Mouse (Mus musculus) hindbrain, embryonic 13.5 days (tissue): ENCODE results near the gene Zfyve27. TPM values are rescaled to one million over a fixed set of nuclear protein-coding genes. Genes with fewer than 3 reads are reported as not detected.

Experiments used
- ATAC-seq: fragments of 200-750 bp; cut with Nextera tagmentation; 2 replicates; pipeline ENCODE4 v1.8.0; 2017; ENCODE audit warnings: moderate TSS enrichment; ENCODE audit not compliant: low FRiP score
- H3K27ac ChIP-seq: fragments of 300-500 bp; sonication (generic); 2 replicates; pipeline ENCODE4 v1.5.1; 2015; ENCODE audit warnings: inconsistent platforms, mild to moderate bottlenecking, moderate library complexity
- H3K27me3 ChIP-seq: fragments of 300-500 bp; sonication (generic); 2 replicates; pipeline ENCODE4 v1.6.1; 2015; ENCODE audit warnings: mild to moderate bottlenecking, inconsistent platforms
- H3K36me3 ChIP-seq: fragments of 300-500 bp; sonication (generic); 2 replicates; pipeline ENCODE4 v1.6.1; 2015; ENCODE audit warnings: mild to moderate bottlenecking, inconsistent platforms
- H3K4me1 ChIP-seq: fragments of 300-500 bp; sonication (generic); replicated peaks from 2 replicates; pipeline ENCODE4 v1.6.1; 2015; ENCODE audit warnings: inconsistent platforms
- H3K4me2 ChIP-seq: fragments of 300-500 bp; sonication (generic); 2 replicates; pipeline ENCODE4 v1.6.1; 2015; ENCODE audit warnings: inconsistent platforms, mild to moderate bottlenecking, moderate library complexity
- H3K4me3 ChIP-seq: fragments of 300-500 bp; sonication (generic); 2 replicates; pipeline ENCODE4 v1.5.1; 2015; ENCODE audit warnings: mild to moderate bottlenecking, inconsistent platforms
- H3K9ac ChIP-seq: fragments of 300-500 bp; sonication (generic); 2 replicates; pipeline ENCODE4 v1.6.1; 2015; ENCODE audit warnings: mild to moderate bottlenecking, inconsistent platforms
- H3K9me3 ChIP-seq: fragments of 300-500 bp; sonication (generic); 2 replicates; pipeline ENCODE4 v1.6.1; 2016; ENCODE audit warnings: inconsistent platforms
- WGBS: fragments of 180-500 bp; shearing (Covaris S2); methylation state at CpG from one replicate; pipeline ENCODE4 v1.1.7; 2015; 5-methylcytosine and 5-hydroxymethylcytosine counted together
- polyA plus RNA-seq: library from polyadenylated mRNA; unstranded; fragments of >200 nt; fragmentation: Nextera tagmentation; extraction: Ambion mirVana; gene quantifications from 2 replicates; pipeline ENCODE4 v1.2.1, GENCODE M21; 2015

The Zfyve27 gene
- polyA plus RNA-seq, 1 experiment from 2014 or later, result 55.3 TPM

GRCm38 (mm10) chr19:42145210-42145609 is 18.5 kb upstream of the Zfyve27 start:
- ATAC-seq, result no peak
- Histone ChIP-seq H3K36me3 (no peaks in the 10 kb centered on the region), H3K4me2 (no peak overlapping the region), H3K9me3 (no peaks in the 10 kb centered on the region), H3K27ac (no peak overlapping the region), H3K4me3 (no peak overlapping the region), H3K4me1 (peaks cover 24% of the 10 kb centered on the region), H3K27me3 (peaks cover 46% of the 10 kb centered on the region), H3K9ac (no peak overlapping the region)
- 71% methylated on average over 4 of the region's 4 CpGs for WGBS

GRCm38 (mm10) chr19:42145731-42146130 is 18.0 kb upstream of the Zfyve27 start:
- no peak overlapping the region for H3K27ac ChIP-seq
- no peaks in the 10 kb centered on the region for H3K36me3 ChIP-seq
- H3K4me3 ChIP-seq, result no peak overlapping the region
- H3K9ac ChIP-seq, result no peak overlapping the region
- no peaks in the 10 kb centered on the region for H3K9me3 ChIP-seq
- no peak overlapping the region for H3K4me2 ChIP-seq
- no peak for ATAC-seq
- peaks cover 46% of the 10 kb centered on the region for H3K27me3 ChIP-seq
- 98% methylated on average over 2 of the region's 2 CpGs for WGBS
- H3K4me1 ChIP-seq, result peaks cover 24% of the 10 kb centered on the region

GRCm38 (mm10) chr19:42146276-42147010 is 17.3 kb upstream of the Zfyve27 start:
- no peak for ATAC-seq
- Histone ChIP-seq H3K27ac (no peak overlapping the region), H3K27me3 (peaks cover 46% of the 10 kb centered on the region), H3K4me2 (peak overlapping the region; percentile 78; the same call in 1 of the 2 replicates), H3K4me3 (peak overlapping the region; percentile 65; the same call in 1 of the 2 replicates), H3K9ac (peak overlapping the region; percentile 79; the same call in 1 of the 2 replicates), H3K9me3 (no peaks in the 10 kb centered on the region), H3K36me3 (no peaks in the 10 kb centered on the region), H3K4me1 (peaks cover 24% of the 10 kb centered on the region)
- WGBS, result 93% methylated on average over 9 of the region's 9 CpGs

GRCm38 (mm10) chr19:42147170-42147768 is 16.5 kb upstream of the Zfyve27 start, which contains the start of gene Marveld1:
TSS of gene Marveld1 (plus strand) at chr19:42147400.
- peaks cover 24% of the 10 kb centered on the region for H3K4me1 ChIP-seq
- peak; percentile 16; the same call in 1 of the 2 replicates for ATAC-seq
- H3K27ac ChIP-seq, result peak within 1 kb of the TSS; percentile 48; the same call in 1 of the 2 replicates
- under 1% methylated on average over 38 of the region's 57 CpGs for WGBS
- peak within 1 kb of the TSS; percentile 79 for H3K9ac ChIP-seq
- H3K4me2 ChIP-seq, result peak within 1 kb of the TSS; percentile 78
- H3K9me3 ChIP-seq, result no peaks in the 10 kb centered on the region
- no peaks in the 10 kb centered on the region for H3K36me3 ChIP-seq
- H3K4me3 ChIP-seq, result peak within 1 kb of the TSS; percentile 65
- peaks cover 46% of the 10 kb centered on the region for H3K27me3 ChIP-seq

- ATAC-seq, result peak; percentile 47
- H3K9ac ChIP-seq, result peak overlapping the region; percentile 79
- peaks cover 46% of the 10 kb centered on the region for H3K27me3 ChIP-seq
- under 1% methylated on average over 63 of the region's 63 CpGs for WGBS
- H3K9me3 ChIP-seq, result no peaks in the 10 kb centered on the region
- peak overlapping the region; percentile 48; the same call in 1 of the 2 replicates for H3K27ac ChIP-seq
- peaks cover 24% of the 10 kb centered on the region for H3K4me1 ChIP-seq
- no peaks in the 10 kb centered on the region for H3K36me3 ChIP-seq
- peak overlapping the region; percentile 65 for H3K4me3 ChIP-seq
- peak overlapping the region; percentile 78 for H3K4me2 ChIP-seq
Observed at GRCm38 (mm10) chr19:42147769-42148568, 15.8 kb upstream of the Zfyve27 start.

GRCm38 (mm10) chr19:42148569-42148860 is 15.2 kb upstream of the Zfyve27 start:
- ATAC-seq, result peak; percentile 31; the same call in 1 of the 2 replicates

GRCm38 (mm10) chr19:42151990-42152389 is 11.8 kb upstream of the Zfyve27 start:
- no peaks in the 10 kb centered on the region for H3K36me3 ChIP-seq
- no peak overlapping the region for H3K9ac ChIP-seq
- H3K9me3 ChIP-seq, result no peaks in the 10 kb centered on the region
- H3K4me3 ChIP-seq, result no peak overlapping the region
- no peak for ATAC-seq
- peaks cover 21% of the 10 kb centered on the region for H3K4me1 ChIP-seq
- WGBS, result 2% methylated on average over 6 of the region's 6 CpGs
- H3K27me3 ChIP-seq, result peaks cover 24% of the 10 kb centered on the region
- no peak overlapping the region for H3K4me2 ChIP-seq
- no peak overlapping the region for H3K27ac ChIP-seq

More at GRCm38 (mm10) chr19:42148569-42148860, 15.2 kb upstream of the Zfyve27 start:
- H3K4me2 ChIP-seq, result peak overlapping the region; percentile 78
- no peak overlapping the region for H3K27ac ChIP-seq
- peak overlapping the region; percentile 79 for H3K9ac ChIP-seq
- H3K4me1 ChIP-seq, result peaks cover 24% of the 10 kb centered on the region
- peaks cover 46% of the 10 kb centered on the region for H3K27me3 ChIP-seq
- H3K9me3 ChIP-seq, result no peaks in the 10 kb centered on the region
- 19% methylated on average over 7 of the region's 7 CpGs for WGBS
- peak overlapping the region; percentile 65 for H3K4me3 ChIP-seq
- H3K36me3 ChIP-seq, result no peaks in the 10 kb centered on the region

- WGBS, result 77% methylated on average over 11 of the region's 12 CpGs
- H3K27ac ChIP-seq, result no peak overlapping the region
- H3K9me3 ChIP-seq, result no peaks in the 10 kb centered on the region
Observed at GRCm38 (mm10) chr19:42157493-42158237, 6.1 kb upstream of the Zfyve27 start.

GRCm38 (mm10) chr19:42158246-42159017 is 5.3 kb upstream of the Zfyve27 start:
- Histone ChIP-seq H3K4me1 (no peaks in the 10 kb centered on the region), H3K36me3 (no peaks in the 10 kb centered on the region), H3K4me3 (no peak overlapping the region), H3K9ac (no peak overlapping the region), H3K27ac (no peak overlapping the region), H3K4me2 (no peak overlapping the region), H3K9me3 (no peaks in the 10 kb centered on the region), H3K27me3 (no peaks in the 10 kb centered on the region)
- 64% methylated on average over 13 of the region's 13 CpGs for WGBS
- no peak for ATAC-seq

More at GRCm38 (mm10) chr19:42157493-42158237, 6.1 kb upstream of the Zfyve27 start:
- Histone ChIP-seq H3K4me2 (no peak overlapping the region), H3K9ac (no peak overlapping the region), H3K27me3 (no peaks in the 10 kb centered on the region), H3K4me3 (no peak overlapping the region), H3K36me3 (no peaks in the 10 kb centered on the region), H3K4me1 (no peaks in the 10 kb centered on the region)
- no peak for ATAC-seq

GRCm38 (mm10) chr19:42164188-42164587 is 437 bp downstream of the Zfyve27 start:
- H3K9ac ChIP-seq, result no peak overlapping the region
- H3K4me2 ChIP-seq, result no peak overlapping the region
- H3K4me1 ChIP-seq, result peaks cover 18% of the 10 kb centered on the region
- no peaks in the 10 kb centered on the region for H3K9me3 ChIP-seq
- 26% methylated on average over 7 of the region's 7 CpGs for WGBS
- no peaks in the 10 kb centered on the region for H3K36me3 ChIP-seq
- H3K4me3 ChIP-seq, result no peak overlapping the region
- ATAC-seq, result no peak
- no peak overlapping the region for H3K27ac ChIP-seq
- H3K27me3 ChIP-seq, result peaks cover 22% of the 10 kb centered on the region

- no peak for ATAC-seq
- no peaks in the 10 kb centered on the region for H3K9me3 ChIP-seq
- H3K36me3 ChIP-seq, result no peaks in the 10 kb centered on the region
- 3% methylated on average over 12 of the region's 12 CpGs for WGBS
- no peak overlapping the region for H3K27ac ChIP-seq
- H3K27me3 ChIP-seq, result peaks cover 26% of the 10 kb centered on the region
- H3K4me2 ChIP-seq, result peak overlapping the region; percentile 37
- H3K9ac ChIP-seq, result no peak overlapping the region
- peaks cover 21% of the 10 kb centered on the region for H3K4me1 ChIP-seq
- H3K4me3 ChIP-seq, result no peak overlapping the region
Observed at GRCm38 (mm10) chr19:42166130-42166529, 2.4 kb downstream of the Zfyve27 start.
